Mouse (Mus musculus) neural tube, embryonic 11.5 days (tissue): ENCODE data around the gene Polr3gl. TPM values are rescaled to one million over a fixed set of nuclear protein-coding genes. Genes with fewer than 3 reads are reported as not detected.

Experiments
- ATAC-seq: fragments of 200-750 bp; cut with Nextera tagmentation; 2 replicates; pipeline ENCODE4 v1.8.0; 2017; ENCODE audit warnings: moderate number of reproducible peaks, mild to moderate bottlenecking, moderate TSS enrichment, moderate library complexity; ENCODE audit not compliant: insufficient read depth, low FRiP score, low TSS enrichment
- DNase-seq: peaks from one replicate; pipeline ENCODE4 v3.0.0-alpha.2; 2015; ENCODE audit warnings: low spot score
- H3K27ac ChIP-seq: fragments of 300-500 bp; sonication (generic); 2 replicates; pipeline ENCODE4 v1.5.1; 2014; ENCODE audit warnings: low read depth, mild to moderate bottlenecking, low read length
- H3K27me3 ChIP-seq: fragments of 300-500 bp; sonication (generic); 2 replicates; pipeline ENCODE4 v1.6.1; 2014; ENCODE audit warnings: mild to moderate bottlenecking, low read length, mixed read lengths; ENCODE audit not compliant: control insufficient read depth, insufficient read depth
- H3K36me3 ChIP-seq: fragments of 300-500 bp; sonication (generic); 2 replicates; pipeline ENCODE4 v1.6.1; 2014; ENCODE audit warnings: mild to moderate bottlenecking, low read length, moderate library complexity, mixed read lengths; ENCODE audit not compliant: control insufficient read depth, insufficient read depth
- H3K4me1 ChIP-seq: fragments of 300-500 bp; sonication (generic); 2 replicates; pipeline ENCODE4 v1.6.1; 2014; ENCODE audit warnings: low read length, mixed read lengths; ENCODE audit not compliant: control insufficient read depth, insufficient read depth
- H3K4me2 ChIP-seq: fragments of 300-500 bp; sonication (generic); 2 replicates; pipeline ENCODE4 v1.6.1; 2014; ENCODE audit warnings: low read depth, mild to moderate bottlenecking, moderate library complexity
- H3K4me3 ChIP-seq: fragments of 300-500 bp; sonication (generic); 2 replicates; pipeline ENCODE4 v1.5.1; 2014; ENCODE audit warnings: low read depth, low read length
- H3K9ac ChIP-seq: fragments of 300-500 bp; sonication (generic); 2 replicates; pipeline ENCODE4 v1.6.1; 2014; ENCODE audit warnings: mild to moderate bottlenecking, low read length
- H3K9me3 ChIP-seq: fragments of 300-500 bp; sonication (generic); 2 replicates; pipeline ENCODE4 v1.6.1; 2016; ENCODE audit warnings: low read length; ENCODE audit not compliant: control insufficient read depth
- WGBS: fragments of 180-500 bp; shearing (Covaris S2); extraction: QIAGEN DNeasy Blood & Tissue Kit; methylation state at CpG from one replicate; pipeline ENCODE4 v1.1.7; 2014; 5-methylcytosine and 5-hydroxymethylcytosine counted together
- polyA plus RNA-seq: library from polyadenylated mRNA; unstranded; fragments of >200 nt; fragmentation: Nextera tagmentation; extraction: Ambion mirVana; gene quantifications from 2 replicates; pipeline ENCODE4 v1.2.1, GENCODE M21; 2014

Gene Polr3gl
- polyA plus RNA-seq, 1 experiment from 2014 or later: 12.8 TPM

GRCm38 (mm10) chr3:96600639-96601250 lies 6.8 kb upstream of the Polr3gl start, which contains the start of gene Lix1l:
TSS of gene Lix1l (plus strand) at chr3:96601149.
- Histone ChIP-seq H3K27ac (peak within 1 kb of the TSS; percentile 82), H3K4me1 (peaks cover 39% of the 10 kb centered on the region), H3K27me3 (peaks cover 6% of the 10 kb centered on the region), H3K9ac (peak within 1 kb of the TSS; percentile 89), H3K4me3 (peak within 1 kb of the TSS; percentile 86), H3K9me3 (no peaks in the 10 kb centered on the region), H3K36me3 (no peaks in the 10 kb centered on the region), H3K4me2 (peak within 1 kb of the TSS; percentile 67)
- WGBS: under 1% methylated on average over 27 of the region's 27 CpGs
- ATAC-seq: peak; percentile 92
- peak; percentile 94 for DNase-seq

DNA sequence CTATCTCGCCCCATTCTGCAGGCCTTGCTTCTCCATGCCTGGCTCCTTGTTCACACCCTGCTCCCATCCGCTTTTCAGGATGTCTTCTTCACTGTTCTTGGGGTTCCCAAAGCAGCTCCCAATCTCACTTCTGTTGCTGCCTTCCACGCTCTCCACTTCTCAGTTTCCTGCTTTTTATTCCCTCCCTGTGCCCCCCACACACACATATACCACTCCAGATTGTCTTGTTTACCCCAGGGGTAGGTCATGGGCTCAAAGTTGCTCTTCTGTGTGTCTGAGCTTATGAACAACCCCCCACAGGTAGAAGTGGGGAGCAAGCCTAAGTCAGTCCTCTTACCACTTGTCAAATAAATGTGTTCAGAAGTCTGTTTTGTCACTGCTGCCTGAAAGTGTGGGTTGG lies 5.4 kb upstream of the Polr3gl start:
- Histone ChIP-seq H3K36me3 (no peaks in the 10 kb centered on the region), H3K27ac (no peak overlapping the region), H3K9ac (no peak overlapping the region), H3K4me1 (peaks cover 39% of the 10 kb centered on the region), H3K27me3 (peaks cover 6% of the 10 kb centered on the region), H3K4me3 (no peak overlapping the region; the same call in 1 of the 2 replicates), H3K4me2 (peak overlapping the region; percentile 98), H3K9me3 (no peaks in the 10 kb centered on the region)
- WGBS: 64% methylated on average over 3 of the region's 3 CpGs
- DNase-seq (no peak), ATAC-seq (no peak)

DNA sequence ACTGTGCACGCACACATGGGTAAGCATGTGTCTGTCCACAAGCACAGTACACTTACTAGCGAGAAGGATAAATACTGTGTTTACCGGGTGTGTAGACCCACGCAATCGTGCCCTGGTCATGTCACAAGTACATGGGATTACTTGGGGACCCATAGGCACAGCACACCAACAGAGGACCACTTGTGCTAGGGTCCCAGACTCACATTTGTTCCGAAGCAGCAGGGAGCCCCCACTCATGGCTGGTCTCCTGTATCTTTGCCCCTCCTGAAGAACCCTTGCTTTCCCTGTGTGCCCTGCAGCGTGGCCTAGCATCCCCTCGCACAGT lies 5.0 kb upstream of the Polr3gl start:
- Histone ChIP-seq H3K4me2 (peak overlapping the region; percentile 98), H3K4me3 (peak overlapping the region; percentile 51), H3K36me3 (no peaks in the 10 kb centered on the region), H3K9me3 (no peaks in the 10 kb centered on the region), H3K4me1 (peaks cover 39% of the 10 kb centered on the region), H3K27me3 (peaks cover 6% of the 10 kb centered on the region), H3K9ac (0 out of 2 replicates have a peak overlapping the region, but pooled peaks have one; percentile 14), H3K27ac (no peak overlapping the region)
- WGBS: 37% methylated on average over 8 of the region's 8 CpGs
- ATAC-seq (no peak), DNase-seq (no peak)

DNA sequence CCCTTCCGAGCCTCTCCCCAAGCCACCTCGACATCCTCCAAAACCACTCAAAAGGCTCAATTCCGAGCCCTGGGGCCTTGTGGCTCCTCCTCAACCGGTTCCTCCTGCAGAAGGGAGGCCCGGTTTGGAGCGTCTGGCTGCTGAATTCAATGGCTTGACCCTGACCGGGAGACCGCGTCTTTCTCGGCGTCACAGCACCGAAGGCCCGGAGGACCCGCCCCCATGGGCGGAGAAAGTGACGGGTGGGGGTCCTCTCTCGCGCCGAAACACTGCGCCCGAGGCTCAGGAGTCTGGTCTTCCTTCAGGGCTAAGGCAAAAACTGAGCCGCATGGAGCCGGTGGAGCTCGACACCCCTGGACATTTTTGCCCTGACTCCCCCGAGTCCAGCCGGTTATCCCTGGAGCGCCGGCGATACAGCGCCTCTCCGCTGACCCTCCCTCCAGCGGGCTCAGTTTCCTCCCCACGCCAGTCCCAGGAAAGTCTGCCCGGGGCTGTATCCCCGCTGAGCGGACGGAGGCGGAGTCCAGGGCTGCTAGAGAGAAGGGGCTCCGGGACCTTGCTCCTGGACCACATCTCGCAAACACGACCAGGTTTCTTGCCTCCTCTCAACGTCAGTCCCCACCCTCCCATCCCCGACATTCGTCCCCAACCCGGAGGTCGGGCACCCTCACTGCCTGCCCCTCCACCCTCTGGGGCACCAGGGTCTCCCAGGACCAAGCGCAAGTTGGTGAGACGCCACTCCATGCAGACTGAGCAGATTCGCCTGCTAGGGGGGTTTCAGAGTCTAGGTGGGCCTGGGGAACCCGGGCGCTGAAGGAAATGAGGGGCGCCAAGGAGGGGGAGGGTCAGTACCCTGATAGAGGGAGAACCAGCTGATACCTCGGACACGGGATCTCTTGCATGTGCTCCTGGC lies 4.4 kb upstream of the Polr3gl start:
- Histone ChIP-seq H3K4me2 (peak overlapping the region; percentile 98), H3K9ac (peak overlapping the region; percentile 52), H3K27ac (peak overlapping the region; percentile 42; the same call in 1 of the 2 replicates), H3K27me3 (peaks cover 6% of the 10 kb centered on the region), H3K4me1 (peaks cover 39% of the 10 kb centered on the region), H3K9me3 (no peaks in the 10 kb centered on the region), H3K4me3 (peak overlapping the region; percentile 51), H3K36me3 (no peaks in the 10 kb centered on the region)
- ATAC-seq: no peak
- DNase-seq: peak; percentile 86
- under 1% methylated on average over 54 of the region's 54 CpGs for WGBS

GRCm38 (mm10) chr3:96597435-96597891 lies 3.5 kb upstream of the Polr3gl start:
- Histone ChIP-seq H3K36me3 (no peaks in the 10 kb centered on the region), H3K27ac (no peak overlapping the region), H3K4me1 (peaks cover 30% of the 10 kb centered on the region), H3K4me2 (peak overlapping the region; percentile 98), H3K9me3 (no peaks in the 10 kb centered on the region), H3K27me3 (peaks cover 6% of the 10 kb centered on the region), H3K9ac (peak overlapping the region; percentile 52), H3K4me3 (peak overlapping the region; percentile 51)
- under 1% methylated on average over 40 of the region's 40 CpGs for WGBS
- peak; percentile 71 for DNase-seq
- ATAC-seq: no peak

DNA sequence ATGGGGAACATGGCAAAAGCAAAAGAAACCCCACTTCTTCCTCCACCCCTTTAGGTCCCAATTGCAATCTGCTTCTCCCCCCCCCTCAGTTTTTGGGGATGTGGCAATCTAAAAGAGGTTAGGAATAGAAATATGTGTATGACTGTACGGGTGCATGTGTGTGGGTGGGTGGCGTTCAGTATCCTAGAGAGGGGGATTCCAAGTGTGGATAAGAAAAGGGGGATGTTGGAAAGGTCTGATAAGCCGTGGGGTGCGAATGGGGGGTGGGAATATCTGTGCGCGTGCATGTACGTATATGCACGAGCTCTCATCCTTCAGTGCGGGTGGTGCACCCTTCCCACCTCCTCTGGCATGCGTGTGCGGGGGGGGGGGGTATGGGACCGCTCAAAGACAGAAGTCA lies 2.9 kb upstream of the Polr3gl start:
- H3K9ac ChIP-seq: peak overlapping the region; percentile 52
- WGBS: 4% methylated on average over 9 of the region's 12 CpGs
- peak overlapping the region; percentile 98 for H3K4me2 ChIP-seq
- peak overlapping the region; percentile 51 for H3K4me3 ChIP-seq
- H3K36me3 ChIP-seq: no peaks in the 10 kb centered on the region
- no peak for ATAC-seq
- H3K9me3 ChIP-seq: no peaks in the 10 kb centered on the region
- H3K27me3 ChIP-seq: peaks cover 6% of the 10 kb centered on the region
- H3K4me1 ChIP-seq: peaks cover 24% of the 10 kb centered on the region
- no peak overlapping the region for H3K27ac ChIP-seq
- no peak for DNase-seq

GRCm38 (mm10) chr3:96596228-96596707 lies 2.3 kb upstream of the Polr3gl start, which contains the start of gene Ankrd34a:
TSS of gene Ankrd34a (plus strand) at chr3:96596636.
- 1% methylated on average over 16 of the region's 23 CpGs for WGBS
- no peak within 1 kb of the TSS for H3K27ac ChIP-seq
- H3K4me1 ChIP-seq: peaks cover 23% of the 10 kb centered on the region

DNA sequence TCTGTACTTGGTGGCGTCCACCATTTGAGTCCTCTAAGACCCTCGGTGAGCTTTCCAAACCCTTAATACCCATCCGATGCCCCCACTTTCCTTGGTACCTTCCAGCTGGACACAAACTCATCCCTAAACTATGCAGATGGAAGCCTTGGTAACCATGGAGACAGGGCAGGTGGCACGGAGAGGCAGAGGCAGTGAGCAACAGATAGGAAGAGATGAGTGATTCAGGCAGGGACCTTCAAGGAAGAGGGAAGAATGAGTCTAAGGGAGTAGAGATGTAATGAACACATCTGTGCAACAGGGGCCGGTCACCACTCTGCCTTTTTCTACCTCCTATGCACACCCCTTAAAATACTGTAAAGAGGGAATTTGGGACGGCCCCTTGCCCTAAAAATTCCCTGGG lies 1.7 kb upstream of the Polr3gl start:
- peaks cover 23% of the 10 kb centered on the region for H3K4me1 ChIP-seq
- no peak overlapping the region; the same call in 1 of the 2 replicates for H3K4me2 ChIP-seq

More at GRCm38 (mm10) chr3:96596228-96596707, 2.3 kb upstream of the Polr3gl start, which contains the start of gene Ankrd34a:
- no peak for DNase-seq
- no peak for ATAC-seq
- Histone ChIP-seq H3K27me3 (peaks cover 6% of the 10 kb centered on the region), H3K9me3 (no peaks in the 10 kb centered on the region), H3K4me3 (peak within 1 kb of the TSS; percentile 51), H3K4me2 (peak within 1 kb of the TSS; percentile 98), H3K36me3 (no peaks in the 10 kb centered on the region), H3K9ac (peak within 1 kb of the TSS; percentile 52)

More for the DNA sequence above, 1.7 kb upstream of the Polr3gl start:
- ATAC-seq (no peak), DNase-seq (no peak)
- no peaks in the 10 kb centered on the region for H3K36me3 ChIP-seq
- no peak overlapping the region for H3K27ac ChIP-seq
- H3K27me3 ChIP-seq: peaks cover 6% of the 10 kb centered on the region
- H3K4me3 ChIP-seq: no peak overlapping the region
- 18% methylated on average over 6 of the region's 6 CpGs for WGBS
- H3K9me3 ChIP-seq: no peaks in the 10 kb centered on the region
- H3K9ac ChIP-seq: no peak overlapping the region
